Mouse (Mus musculus): Measurements from ENCODE around the gene Lnpep. TPM values are rescaled to one million over a fixed set of nuclear protein-coding genes. Genes with fewer than 3 reads are reported as not detected.

The Lnpep gene
- total and polyA plus RNA-seq, 3 experiments, result 10.0 to 773 (median 20.7) TPM

DNA sequence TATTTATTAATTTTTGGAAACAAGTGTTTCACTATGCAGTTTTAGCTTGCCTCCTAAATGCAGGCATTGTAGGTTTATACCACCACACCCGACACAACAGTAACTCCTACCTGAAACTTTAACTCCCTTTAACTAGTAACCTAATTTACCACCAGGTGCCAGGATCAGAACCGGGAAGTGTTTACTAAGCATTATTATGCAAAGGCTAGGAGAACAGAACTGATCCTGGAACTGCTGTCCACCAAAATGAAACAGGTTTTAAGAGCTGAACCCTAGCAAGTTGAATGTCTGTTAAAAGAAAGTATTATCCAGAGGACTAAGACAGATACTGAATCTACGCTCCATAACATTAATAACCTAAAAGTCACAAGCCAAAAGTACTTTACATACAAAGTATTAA is 21.2 kb downstream of the Lnpep start:
- Histone ChIP-seq H3K79me2 (ENCODE audit: control insufficient read depth, insufficient read depth, low read length, poor library complexity) (peaks cover 26% of the 10 kb centered on the region), H3K9ac (ENCODE audit: control insufficient read depth, low read depth, low read length, poor library complexity, severe bottlenecking) (no peak overlapping the region), H3K4me3 (ENCODE audit: control insufficient read depth in 1 of 2, insufficient read depth in 1 of 2, low read depth in 2 of 2, low read length in 2 of 2) (no peak overlapping the region), H3K27me3 (ENCODE audit: control insufficient read depth in 1 of 2, insufficient read depth in 2 of 2, low read length in 2 of 2) (no peaks in the 10 kb centered on the region), H3K4me1 (ENCODE audit: control insufficient read depth in 1 of 2, insufficient read depth in 2 of 2, low read length in 2 of 2) (peaks cover 9 to 25% of the 10 kb centered on the region in 2 experiments), H3K27ac (ENCODE audit: control insufficient read depth, low read depth, low read length) (no peak overlapping the region), H3K9me3 (replicated peaks; ENCODE audit: insufficient read depth, low read length) (no peaks in the 10 kb centered on the region), H3K36me3 (ENCODE audit: control insufficient read depth in 1 of 2, insufficient read depth in 2 of 2, low read length in 2 of 2) (peaks cover 2 to 36% of the 10 kb centered on the region in 2 experiments)
- no peak for TF ChIP-seq MYB (IDR thresholded peaks at IDR 0.05; ENCODE audit: low read depth, low read length)
- TF ChIP-seq USF2 (IDR thresholded peaks at IDR 0.05; ENCODE audit: borderline replicate concordance in 1 of 2, insufficient read depth in 1 of 2, low read depth in 1 of 2, low read length in 2 of 2), result no peak
- TF ChIP-seq ETS1 (IDR thresholded peaks at IDR 0.05; ENCODE audit: low read depth, low read length), result no peak
- TF ChIP-seq MAFK (IDR thresholded peaks at IDR 0.05; ENCODE audit: borderline replicate concordance, low read depth, low read length), result no peak
- no peak for TF ChIP-seq CTCF (IDR thresholded peaks at IDR 0.05 in 2 of 3, conservative IDR thresholded peaks at IDR 0.05 in 1 of 3; ENCODE audit: control insufficient read depth in 1 of 3, insufficient read depth in 1 of 3, low read depth in 2 of 3, low read length in 3 of 3, poor library complexity in 1 of 3, severe bottlenecking in 1 of 3)
- TF ChIP-seq ZMIZ1 (IDR thresholded peaks at IDR 0.05; ENCODE audit: low read depth, low read length), result no peak
- TF ChIP-seq KAT2A (conservative IDR thresholded peaks at IDR 0.05; ENCODE audit: low read depth, low read length), result no peak
- no peak for TF ChIP-seq HCFC1 (IDR thresholded peaks at IDR 0.05; ENCODE audit: low read depth, low read length)
- no peak for TF ChIP-seq JUND (IDR thresholded peaks at IDR 0.05; ENCODE audit: low read depth, low read length)
- TF ChIP-seq POLR2AphosphoS2 (IDR thresholded peaks at IDR 0.05; ENCODE audit: low read length), result no peak
- TF ChIP-seq ZKSCAN1 (IDR thresholded peaks at IDR 0.05; ENCODE audit: low read depth, low read length), result no peak
- no peak for TF ChIP-seq BHLHE40 (IDR thresholded peaks at IDR 0.05; ENCODE audit: borderline replicate concordance, low read depth, low read length)
- no peak for DNase-seq (ENCODE audit: low read depth, low spot score)

DNA sequence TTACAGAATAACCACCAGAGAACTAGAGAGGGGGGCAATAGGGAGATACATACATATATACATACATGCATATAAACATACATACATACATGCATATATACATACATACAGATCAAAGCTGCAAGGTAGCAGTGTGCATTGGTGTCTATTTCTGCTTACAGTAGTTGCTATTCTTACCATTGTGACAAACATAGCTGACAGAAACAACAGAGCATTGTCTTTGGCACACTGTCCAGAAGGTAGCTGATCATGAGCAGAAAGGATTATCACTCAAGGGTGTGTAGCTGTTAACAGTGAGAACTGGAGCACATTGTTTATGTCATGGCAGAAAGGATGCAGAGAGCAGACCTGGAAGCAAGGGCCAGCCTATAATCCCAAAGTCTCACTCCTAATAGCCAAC is 22.1 kb downstream of the Lnpep start:
- H3K27ac ChIP-seq (ENCODE audit: control insufficient read depth, low read depth, low read length), result no peak overlapping the region
- TF ChIP-seq JUND (IDR thresholded peaks at IDR 0.05; ENCODE audit: low read depth, low read length) (no peak), ZKSCAN1 (IDR thresholded peaks at IDR 0.05; ENCODE audit: low read depth, low read length) (no peak), ETS1 (IDR thresholded peaks at IDR 0.05; ENCODE audit: low read depth, low read length) (no peak), E2F4 (IDR thresholded peaks at IDR 0.05; ENCODE audit: borderline replicate concordance, low read depth, low read length) (no peak), CHD1 (IDR thresholded peaks at IDR 0.05; ENCODE audit: low read depth, low read length) (no peak), POLR2AphosphoS2 (IDR thresholded peaks at IDR 0.05; ENCODE audit: low read length) (no peak), MAFK (IDR thresholded peaks at IDR 0.05; ENCODE audit: borderline replicate concordance, low read depth, low read length) (no peak), MAX (IDR thresholded peaks at IDR 0.05; ENCODE audit: low read length) (no peak), MYB (IDR thresholded peaks at IDR 0.05; ENCODE audit: low read depth, low read length) (no peak), NRF1 (IDR thresholded peaks at IDR 0.05; ENCODE audit: insufficient read depth, low read depth, low read length, poor library complexity, severe bottlenecking) (no peak), MAZ (IDR thresholded peaks at IDR 0.05; ENCODE audit: low read depth, low read length) (no peak), TAL1 (IDR thresholded peaks at IDR 0.05; ENCODE audit: low read length) (no peak)
- H3K36me3 ChIP-seq (ENCODE audit: control insufficient read depth in 1 of 2, insufficient read depth in 2 of 2, low read length in 2 of 2), result peaks cover 2 to 34% of the 10 kb centered on the region in 2 experiments
- DNase-seq (ENCODE audit: low read depth, low spot score), result no peak
- H3K79me2 ChIP-seq (ENCODE audit: control insufficient read depth, insufficient read depth, low read length, poor library complexity), result peaks cover 24% of the 10 kb centered on the region
- H3K4me1 ChIP-seq (ENCODE audit: control insufficient read depth in 1 of 2, insufficient read depth in 2 of 2, low read length in 2 of 2), result peaks cover 7 to 26% of the 10 kb centered on the region in 2 experiments
- no peaks in the 10 kb centered on the region for H3K27me3 ChIP-seq (ENCODE audit: control insufficient read depth in 1 of 2, insufficient read depth in 2 of 2, low read length in 2 of 2)
- no peak overlapping the region for H3K9ac ChIP-seq (ENCODE audit: control insufficient read depth, low read depth, low read length, poor library complexity, severe bottlenecking)
- H3K4me3 ChIP-seq (ENCODE audit: control insufficient read depth in 1 of 2, insufficient read depth in 1 of 2, low read depth in 2 of 2, low read length in 2 of 2), result no peak overlapping the region
- no peaks in the 10 kb centered on the region for H3K9me3 ChIP-seq (replicated peaks; ENCODE audit: insufficient read depth, low read length)
